Mouse (Mus musculus) left cerebral cortex, adult 11 months (tissue): Measurements from ENCODE around the gene Hdac4.

Experiments used
- DNase-seq: peaks from one replicate; pipeline ENCODE4 v3.0.0; 2022; ENCODE audit warnings: low spot score

The Hdac4 gene

DNA sequence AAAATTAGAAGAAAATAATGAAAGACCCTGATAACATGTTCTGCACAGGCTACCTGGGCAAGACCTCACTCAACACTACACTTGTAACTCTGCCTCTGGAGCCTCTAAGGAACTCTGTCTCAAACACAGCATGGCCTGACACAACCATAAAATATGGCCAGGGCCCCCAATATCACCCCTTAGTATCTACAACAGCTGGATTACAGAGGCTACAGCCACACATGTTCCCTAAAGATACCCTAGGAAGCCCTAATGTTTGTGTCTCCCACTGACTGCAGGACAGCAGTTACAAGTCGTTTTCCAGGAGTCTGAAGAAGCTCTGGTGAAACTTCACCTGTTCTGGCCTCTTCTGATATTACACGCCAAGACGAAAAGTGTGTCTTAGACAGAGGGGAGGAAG, 65.7 kb downstream of the Hdac4 start:
- DNase-seq, result no peak

DNA sequence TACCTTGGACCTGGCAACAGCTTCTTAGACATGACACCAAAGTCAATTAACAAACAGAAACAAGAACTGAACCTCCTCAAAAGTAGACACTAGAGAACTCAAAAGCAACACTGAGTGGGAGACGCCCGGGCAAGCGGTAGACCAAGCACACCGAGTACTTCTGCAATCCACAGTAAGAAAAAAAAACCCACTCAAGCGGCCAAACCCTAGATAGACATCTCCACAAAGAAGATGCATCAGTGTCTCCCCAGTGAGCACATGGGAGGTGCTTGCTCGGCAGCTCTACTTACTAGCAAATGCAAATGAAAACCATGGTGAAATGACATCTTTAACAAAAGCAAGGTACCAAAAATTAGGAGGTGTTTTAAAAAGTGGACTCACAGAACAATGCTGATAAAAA, 67.7 kb downstream of the Hdac4 start:
- DNase-seq, result no peak

DNA sequence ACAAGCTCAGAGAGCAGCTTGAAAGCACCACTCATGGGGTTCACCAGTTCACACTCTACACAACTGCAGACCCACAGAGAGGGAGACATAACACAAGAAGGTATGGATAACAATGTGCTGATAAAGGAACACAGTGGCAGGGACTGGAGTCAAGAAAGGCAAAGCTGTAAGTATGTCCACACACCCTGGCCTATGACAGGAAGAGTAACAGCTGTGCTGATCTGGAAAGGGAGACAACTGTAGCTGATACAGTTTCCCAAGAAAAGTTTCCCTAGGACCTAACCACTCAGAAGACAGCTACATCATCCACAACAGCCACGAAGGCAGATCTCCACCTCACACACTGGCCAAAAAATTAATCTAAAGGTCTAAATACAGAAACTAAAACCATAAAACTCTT, 68.1 kb downstream of the Hdac4 start:
- DNase-seq, result no peak

DNA sequence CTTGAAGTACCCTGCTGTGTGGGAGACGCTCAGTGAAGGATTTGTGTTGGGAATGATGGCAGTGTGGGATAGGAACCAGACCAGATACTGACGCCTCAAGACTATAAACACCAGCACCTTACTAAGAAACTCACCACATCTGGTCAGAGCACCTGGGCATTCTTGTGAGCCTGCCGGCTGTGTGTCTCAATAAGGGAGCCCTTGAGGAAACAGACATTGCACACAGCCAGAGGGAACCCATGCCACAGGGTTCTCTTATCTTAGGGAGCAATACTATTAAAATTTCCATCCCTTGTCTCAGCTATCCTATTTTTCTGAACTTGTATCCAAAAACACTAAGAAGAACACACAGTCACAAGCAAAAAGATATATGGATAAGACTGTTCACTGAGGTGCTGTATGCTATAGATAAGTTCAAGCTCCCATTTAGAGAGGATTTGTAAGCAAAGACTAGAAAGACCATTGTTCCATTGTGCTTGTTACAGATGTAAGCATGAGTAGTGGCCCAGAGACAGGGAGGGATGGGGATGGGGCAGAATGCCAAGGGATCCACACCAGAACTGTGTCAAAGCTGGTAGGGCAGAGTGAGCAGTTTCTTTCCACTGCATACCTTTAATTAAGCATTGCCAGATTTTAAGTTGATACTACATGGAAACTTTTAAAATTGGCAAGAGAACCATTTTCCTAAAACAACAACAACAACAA, 70.8 kb downstream of the Hdac4 start:
- DNase-seq, result no peak

DNA sequence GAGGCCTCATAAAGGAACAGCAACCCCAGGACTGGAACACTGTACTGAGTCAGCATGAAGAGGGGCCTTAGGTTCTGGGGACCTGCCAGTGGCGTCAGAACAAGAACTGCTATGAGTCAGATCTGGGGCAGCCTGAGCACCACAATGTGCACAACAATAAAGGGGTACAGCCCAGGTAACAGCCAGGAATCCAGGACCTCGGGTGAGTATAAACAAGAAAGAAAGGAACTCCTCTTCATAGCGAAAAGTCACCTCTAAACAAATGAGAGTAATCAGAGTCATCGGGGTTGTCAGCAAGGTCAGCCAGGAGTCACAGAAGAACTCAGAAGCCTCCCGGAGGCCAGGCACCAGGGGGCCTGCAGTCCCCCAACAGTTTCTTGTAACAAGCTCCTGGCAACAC, 76.2 kb downstream of the Hdac4 start:
- no peak for DNase-seq

DNA sequence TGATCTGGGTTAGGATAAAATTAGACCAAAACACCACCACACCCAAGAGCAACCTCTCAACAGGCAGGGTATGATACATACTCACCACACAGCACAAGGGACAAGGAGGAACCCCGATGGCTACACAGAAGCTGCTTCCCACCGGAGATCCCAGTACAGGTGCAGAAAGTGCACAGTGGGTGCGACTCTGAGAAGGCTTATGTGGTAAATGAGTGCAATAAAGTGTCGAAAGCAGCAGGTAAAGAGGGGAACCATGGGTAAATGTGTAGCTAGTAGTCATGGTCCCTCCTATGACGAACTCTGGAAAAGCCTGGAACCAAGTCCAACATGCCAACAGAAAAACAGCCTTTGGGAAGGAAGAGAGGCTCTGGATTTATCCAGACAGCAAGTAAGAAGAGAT, 77.9 kb downstream of the Hdac4 start:
- no peak for DNase-seq

DNA sequence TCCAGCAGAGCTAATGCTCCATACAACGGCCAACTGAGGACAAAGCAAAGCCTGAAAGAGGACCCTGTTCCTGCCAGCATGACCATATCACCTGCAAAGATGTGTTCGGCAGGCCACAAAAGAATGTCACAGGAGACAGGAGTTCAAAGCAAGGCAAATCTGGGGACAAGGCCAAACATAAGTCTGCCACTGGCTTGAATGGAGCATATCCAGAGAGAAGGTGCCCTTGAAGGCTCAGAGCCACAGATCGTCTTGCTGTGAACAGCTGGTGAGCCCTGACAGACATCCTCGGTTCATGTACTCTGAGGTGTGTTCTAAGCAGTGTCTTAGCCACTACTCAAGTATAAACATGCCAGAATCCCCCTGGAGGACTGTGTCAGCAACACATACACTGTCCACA, 79.3 kb downstream of the Hdac4 start:
- no peak for DNase-seq

DNA sequence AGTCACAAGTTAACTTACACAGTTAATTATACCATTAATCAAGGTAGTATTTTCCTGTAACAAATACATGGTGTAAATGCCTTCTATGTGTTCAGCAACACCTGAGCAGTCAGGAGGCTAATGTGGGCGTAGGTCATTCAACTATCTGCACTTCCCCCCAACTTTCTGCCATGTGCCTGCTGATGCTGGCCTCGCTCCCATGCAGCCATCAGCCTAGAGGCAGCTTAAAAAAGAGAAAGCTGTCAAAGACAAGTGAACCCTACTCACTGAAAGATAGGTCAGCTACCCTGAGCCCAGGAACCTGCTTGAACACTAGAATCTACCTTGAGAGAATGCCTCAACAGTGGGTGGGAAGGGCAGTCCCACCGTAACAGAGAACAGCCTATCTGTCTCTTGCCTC, 81.4 kb downstream of the Hdac4 start:
- no peak for DNase-seq

DNA sequence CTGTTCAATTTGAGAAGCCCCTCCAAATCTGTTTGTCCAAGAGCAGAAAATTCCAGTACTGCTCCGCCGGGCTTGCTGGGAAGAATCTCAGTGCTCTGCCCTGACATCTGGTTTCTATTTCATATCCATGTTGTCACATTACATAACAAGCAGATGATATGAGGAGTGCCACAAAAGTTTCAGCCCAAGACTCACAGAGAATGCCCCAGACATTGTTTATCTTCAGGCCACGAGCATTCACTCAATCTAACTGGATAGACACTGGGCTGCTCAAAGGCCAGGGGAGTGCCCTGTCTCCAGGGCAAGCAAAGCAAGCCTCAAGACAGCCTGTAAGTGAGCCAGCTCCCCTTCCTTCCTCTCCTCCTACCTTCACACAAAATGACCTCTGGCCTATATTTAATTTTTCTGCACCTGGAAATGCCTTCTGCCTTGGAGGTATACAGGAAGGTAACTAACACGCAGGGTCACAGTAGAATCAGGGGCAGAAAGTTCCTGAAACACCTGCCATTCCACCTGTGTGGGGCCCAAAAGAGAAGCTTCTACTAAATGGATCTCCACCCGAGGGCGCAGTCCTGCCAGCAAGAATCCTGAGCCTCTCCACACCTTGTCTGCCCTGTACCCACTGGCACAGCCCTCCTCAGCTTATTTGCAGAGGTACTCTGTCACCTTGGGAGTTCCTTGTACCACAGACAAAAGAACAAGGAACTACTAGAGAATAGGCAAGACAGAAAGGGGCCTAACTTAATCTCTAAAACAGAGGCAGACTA, 82.1 kb downstream of the Hdac4 start:
- no peak for DNase-seq

DNA sequence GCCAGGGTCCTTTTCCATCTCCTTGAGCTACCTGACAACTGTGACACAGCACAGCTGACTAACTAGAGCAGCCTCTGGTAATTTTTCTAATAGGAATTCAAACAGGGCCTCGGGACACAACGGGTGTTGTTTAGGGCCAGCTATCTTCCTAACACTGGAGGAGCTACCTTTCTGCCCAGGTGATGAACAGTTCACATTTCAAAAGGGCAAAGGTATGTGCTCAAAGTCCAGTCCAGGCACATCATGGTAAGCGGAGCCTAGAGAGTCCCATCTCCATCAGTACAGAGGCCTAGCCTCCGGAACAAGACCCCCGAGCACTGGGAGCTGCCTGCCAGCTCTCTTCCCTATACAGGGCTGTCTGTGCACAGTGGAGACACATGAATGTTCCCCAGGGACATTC, 82.9 kb downstream of the Hdac4 start:
- DNase-seq, result no peak

DNA sequence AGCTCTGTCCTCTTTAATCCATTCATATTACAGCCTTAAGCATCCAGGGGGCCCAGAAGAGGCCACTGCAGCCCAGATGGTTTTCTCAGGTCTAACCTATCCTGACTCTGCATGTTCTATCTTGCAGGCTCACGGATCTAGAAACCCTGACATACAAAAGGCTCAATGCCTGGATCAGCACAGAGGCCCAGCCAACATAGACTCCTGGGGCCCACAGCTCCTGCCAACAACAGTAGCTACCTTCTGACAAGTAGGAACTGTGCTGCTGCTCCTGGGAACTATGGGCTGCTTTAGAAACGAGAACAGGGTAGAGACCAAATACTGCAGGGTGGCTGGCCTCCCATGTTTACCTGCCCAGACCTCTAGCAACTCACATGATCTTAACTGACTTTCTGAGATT, 83.9 kb downstream of the Hdac4 start:
- DNase-seq, result no peak

DNA sequence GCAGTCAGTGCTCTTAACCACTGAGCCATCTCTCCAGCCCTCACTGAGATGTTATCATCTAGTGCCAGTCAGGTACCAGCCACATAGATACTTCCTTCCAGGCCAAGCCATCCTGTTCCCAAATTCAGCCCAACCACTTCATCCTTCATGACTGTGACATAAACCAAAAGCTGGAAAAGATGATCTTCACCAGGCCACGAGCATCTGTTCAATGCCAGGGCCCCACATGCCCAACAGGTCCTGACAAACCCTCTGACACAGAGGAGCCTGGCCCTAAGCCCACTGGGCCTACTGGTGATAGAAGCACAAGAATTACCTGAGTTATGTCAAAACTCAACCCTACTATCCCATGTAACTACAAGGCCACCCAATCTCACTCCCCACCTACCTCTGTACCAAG, 84.5 kb downstream of the Hdac4 start:
- no peak for DNase-seq

DNA sequence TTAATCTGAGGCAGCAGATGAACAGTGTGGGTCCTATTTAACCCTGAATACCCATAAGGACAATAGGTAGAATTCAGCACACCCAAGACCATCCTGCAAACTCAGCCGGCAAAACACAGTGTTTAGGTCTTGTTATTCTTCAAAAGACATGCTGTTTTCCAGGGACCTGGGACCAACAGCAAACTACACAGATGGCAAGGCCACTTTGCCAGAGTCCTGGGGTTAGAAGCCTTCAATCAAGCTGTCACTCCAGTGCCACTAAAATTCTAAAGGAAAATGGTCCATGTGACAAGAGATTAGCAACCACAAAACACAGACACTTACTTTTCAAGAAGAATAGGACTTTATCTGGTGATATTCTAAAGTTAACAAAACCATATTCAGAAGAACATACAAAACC, 86.3 kb downstream of the Hdac4 start:
- DNase-seq, result no peak

DNA sequence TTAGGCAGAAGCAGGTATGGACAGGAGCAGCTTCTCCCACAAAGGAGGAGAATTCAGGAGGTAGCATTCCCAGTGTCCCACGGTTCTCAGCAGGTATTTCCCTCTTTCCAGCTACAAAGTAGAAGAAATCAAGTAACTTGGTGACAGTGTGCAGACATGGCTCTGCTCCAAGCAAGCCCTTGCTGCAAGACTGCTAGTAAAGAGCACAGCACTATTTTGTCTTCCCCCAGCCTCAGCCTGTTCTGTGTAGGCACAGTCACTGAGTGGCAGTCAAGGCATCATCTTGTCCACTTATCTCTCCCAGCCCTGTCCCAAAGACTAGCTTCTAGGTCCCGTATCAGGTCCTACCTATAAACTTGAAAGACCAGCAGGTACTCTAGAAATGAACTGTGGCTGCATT, 86.9 kb downstream of the Hdac4 start:
- DNase-seq, result no peak

DNA sequence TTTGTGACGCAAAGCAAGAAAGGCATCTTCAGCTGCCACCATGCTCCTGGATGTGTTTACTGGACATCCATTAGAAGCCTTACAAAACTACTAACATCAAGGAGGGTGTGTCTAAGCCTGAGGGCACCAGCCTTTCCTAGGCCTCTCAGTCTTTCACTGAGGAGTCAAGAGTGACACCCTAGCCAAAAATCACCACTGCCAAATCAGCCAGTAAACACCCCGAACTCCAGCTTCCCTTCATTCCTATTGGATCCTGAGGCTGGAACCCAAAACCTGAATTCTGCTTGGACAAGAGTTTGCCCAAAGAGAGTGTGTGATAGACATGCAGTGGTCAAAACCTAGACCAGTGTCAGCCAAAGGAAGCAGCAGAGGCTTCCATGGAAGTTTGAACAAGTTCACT, 87.5 kb downstream of the Hdac4 start:
- DNase-seq, result no peak

DNA sequence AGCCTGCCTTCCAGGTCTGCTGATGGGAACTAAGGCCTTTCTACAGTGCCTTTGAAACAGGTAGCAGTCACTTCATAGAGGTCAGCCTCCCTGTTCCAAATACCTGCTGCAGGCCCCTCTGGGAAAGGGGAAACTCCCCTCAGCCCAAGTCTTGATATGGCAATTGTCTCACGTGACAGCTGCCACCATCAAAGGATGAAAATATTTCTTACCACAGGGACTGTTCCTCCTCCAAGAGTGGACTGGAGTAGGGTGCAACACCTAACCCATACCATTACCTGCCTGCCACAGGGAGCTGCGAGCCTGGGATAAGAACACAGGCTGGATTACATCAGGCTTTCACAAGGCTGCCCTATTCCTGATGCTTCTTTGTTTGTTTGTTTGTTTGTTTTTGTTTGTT, 88.0 kb downstream of the Hdac4 start:
- DNase-seq, result no peak

DNA sequence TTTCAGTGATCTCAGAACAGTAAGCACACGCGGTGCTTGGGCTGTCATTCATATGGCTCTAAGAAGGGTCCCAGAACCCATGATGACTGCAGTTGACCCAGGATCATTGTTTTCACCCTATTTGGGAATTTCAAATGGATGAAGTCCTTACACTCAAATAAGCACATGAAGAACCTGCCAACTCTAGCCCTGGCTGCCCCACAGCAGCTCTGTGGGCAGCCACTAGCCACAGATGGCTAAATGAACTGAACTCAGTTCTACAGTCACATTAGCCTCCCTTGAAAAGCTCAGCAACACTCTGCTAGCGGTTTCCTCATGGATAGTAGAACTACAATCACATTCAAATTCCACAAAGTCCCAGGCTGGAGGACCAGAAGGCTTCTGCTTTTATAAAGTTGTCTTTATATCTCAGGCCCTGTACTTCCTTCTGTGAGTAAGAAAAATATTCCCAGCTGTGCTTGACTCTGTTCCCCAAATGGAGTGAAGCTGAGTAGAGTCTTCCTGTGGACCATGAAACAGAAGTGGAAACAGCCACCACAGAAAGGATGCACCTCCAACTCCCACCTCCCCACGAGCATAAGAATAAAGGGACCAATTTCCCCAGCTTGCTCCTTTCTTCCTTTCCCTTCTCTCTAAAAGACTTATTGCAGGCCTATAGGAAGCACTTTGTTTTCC, 88.9 kb downstream of the Hdac4 start:
- DNase-seq, result no peak

DNA sequence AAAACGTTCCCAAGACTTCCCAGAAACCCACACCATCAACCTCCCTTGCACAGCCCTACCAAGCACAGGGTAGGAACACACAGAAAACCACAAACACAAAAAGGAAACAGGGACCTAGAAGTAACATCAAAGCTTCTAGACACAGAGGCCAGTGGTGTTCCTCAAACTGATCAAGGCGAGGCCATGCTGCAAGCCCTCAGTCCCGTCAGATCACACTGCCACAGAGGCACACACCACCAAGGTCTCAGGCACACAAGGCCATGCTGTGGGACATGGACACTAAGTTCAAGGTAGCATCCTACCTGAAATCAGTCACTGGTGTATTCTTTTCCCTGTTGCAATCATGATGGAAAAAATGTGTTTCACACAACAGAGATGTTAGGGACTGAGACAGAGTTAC, 90.8 kb downstream of the Hdac4 start:
- no peak for DNase-seq

DNA sequence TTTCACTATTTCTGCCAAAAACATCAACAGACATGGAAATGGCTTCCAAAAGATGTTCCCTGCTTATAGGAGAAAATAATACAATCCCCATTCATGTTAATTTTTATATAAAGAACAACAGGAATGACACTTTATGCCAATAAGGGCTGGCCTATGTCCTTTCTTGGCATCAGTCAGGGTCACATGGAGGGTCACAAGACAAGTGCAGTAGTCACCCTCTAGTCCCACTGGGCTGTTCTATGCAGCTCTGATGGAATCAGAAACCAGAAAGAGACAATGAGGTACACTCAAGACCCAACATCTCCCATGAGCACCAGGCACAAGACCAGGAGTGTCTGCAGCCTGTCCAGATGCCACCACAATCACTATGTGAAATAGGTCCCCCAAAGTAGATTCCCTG, 91.5 kb downstream of the Hdac4 start:
- DNase-seq, result no peak

DNA sequence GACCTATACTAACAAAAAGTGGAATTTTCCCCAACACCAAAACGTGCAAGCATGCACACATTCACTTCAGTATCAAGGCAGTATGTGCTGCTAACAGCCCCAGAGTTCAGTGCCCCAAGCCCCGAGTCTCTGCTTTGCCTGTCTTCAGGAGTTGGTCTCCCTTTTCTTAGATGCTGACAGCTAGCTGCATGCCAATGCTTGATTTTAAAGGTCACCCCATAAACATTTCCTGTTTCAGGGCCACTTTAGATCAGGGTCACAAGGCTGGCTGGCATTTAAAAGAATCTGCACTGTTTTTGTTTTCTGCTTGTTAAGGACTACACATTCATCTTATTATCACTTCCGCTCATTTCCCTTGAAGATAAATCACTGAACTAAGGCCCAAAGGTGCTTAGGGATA, 92.1 kb downstream of the Hdac4 start:
- DNase-seq, result no peak

DNA sequence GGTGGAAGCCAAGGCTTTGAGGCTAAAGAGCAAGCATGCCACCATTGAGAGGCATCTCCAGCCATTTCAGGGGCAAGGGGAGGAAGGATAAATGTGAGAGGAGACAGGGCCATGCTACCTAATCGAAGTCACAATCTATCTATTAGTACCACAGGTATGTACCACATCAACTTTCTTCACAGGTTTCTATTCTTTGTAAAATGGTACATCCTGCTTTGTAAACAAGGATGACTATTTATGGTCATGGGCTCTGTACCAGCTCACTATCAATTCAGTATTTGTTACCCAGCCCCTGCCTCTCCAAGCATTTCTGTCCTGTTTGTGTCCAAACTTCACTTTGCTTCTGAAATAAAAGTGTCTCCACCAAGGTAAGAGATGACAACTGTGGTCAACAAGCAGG, 92.7 kb downstream of the Hdac4 start:
- DNase-seq, result no peak

DNA sequence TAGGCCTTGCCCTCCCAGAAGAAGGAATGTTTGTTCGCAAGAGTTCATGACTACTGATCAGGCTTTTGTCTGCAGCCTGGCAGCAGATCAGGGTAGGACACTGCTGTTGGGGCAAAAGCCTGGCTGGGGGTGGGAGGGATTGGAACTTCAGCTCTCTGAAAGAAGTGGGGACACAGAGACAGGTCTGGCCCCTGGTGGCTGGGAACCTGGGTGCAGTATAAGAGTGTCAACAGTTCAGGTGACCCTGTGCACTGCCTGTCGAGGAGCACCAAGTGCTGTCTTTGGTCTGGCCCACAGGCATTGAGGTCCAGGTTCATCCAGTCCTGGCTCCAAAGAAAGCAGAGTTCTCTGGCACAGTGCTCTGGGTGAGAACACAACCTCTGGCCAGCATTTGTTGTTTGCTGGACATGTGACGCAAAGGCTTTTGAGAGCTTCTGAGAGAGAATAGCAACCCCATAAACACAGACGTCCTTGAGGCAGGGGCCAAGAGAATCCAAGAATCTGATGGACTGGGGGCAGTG, 95.1 kb downstream of the Hdac4 start:
- peak; percentile 46 for DNase-seq

DNA sequence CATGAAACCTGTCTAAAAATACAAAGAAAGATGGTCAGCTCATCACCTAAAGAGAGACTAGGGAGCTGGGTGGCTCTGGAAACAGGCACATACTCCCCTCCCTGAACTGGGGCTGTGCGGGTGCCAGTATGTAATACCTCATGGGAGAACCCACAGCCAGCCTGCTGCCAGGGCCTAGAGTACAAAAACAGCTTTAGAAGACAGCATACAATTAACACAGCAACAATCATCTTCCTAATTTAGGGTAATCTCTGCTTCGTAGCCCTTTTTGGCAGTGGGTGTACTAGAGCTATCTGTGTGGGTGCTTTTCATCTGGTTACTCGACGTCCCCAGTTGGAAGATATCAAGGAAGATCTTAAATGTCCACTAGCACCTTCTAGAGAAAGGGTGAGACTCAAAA, 95.5 kb downstream of the Hdac4 start:
- peak; percentile 52 for DNase-seq
